Mouse (Mus musculus): ENCODE data around the gene Ptprs.
A peak's percentile ranks its signal among the peaks of the same experiment; 100 is the strongest.

Gene Ptprs

GRCm38 (mm10) chr17:56467456-56467884, 8.8 kb downstream of the Ptprs start:
- no peak for DNase-seq (ENCODE audit: low spot score)

- no peak for DNase-seq (ENCODE audit: low spot score)
Observed at GRCm38 (mm10) chr17:56466747-56467146, 9.5 kb downstream of the Ptprs start.

GRCm38 (mm10) chr17:56464817-56465216, 11.5 kb downstream of the Ptprs start:
- DNase-seq (ENCODE audit: low spot score) = peak; percentile 41

- DNase-seq (ENCODE audit: low spot score) = no peak
Observed at GRCm38 (mm10) chr17:56464345-56464744, 11.9 kb downstream of the Ptprs start.

GRCm38 (mm10) chr17:56463500-56463899, 12.8 kb downstream of the Ptprs start:
- no peak for DNase-seq (ENCODE audit: low spot score)

- no peak for DNase-seq (ENCODE audit: low spot score)
Observed at GRCm38 (mm10) chr17:56462835-56463455, 13.3 kb downstream of the Ptprs start.

GRCm38 (mm10) chr17:56461771-56462743, 14.2 kb downstream of the Ptprs start:
- peak; percentile 99 for DNase-seq (ENCODE audit: low spot score)

GRCm38 (mm10) chr17:56460876-56461275, 15.4 kb downstream of the Ptprs start:
- DNase-seq (ENCODE audit: low spot score) = no peak

- no peak for DNase-seq (ENCODE audit: low spot score)
Observed at GRCm38 (mm10) chr17:56457442-56457841, 18.8 kb downstream of the Ptprs start.

- no peak for DNase-seq (ENCODE audit: low spot score)
Observed at GRCm38 (mm10) chr17:56456353-56456752, 19.9 kb downstream of the Ptprs start.

GRCm38 (mm10) chr17:56453689-56454088, 22.6 kb downstream of the Ptprs start:
- no peak for DNase-seq (ENCODE audit: low spot score)

GRCm38 (mm10) chr17:56453251-56453650, 23.0 kb downstream of the Ptprs start:
- DNase-seq (ENCODE audit: low spot score) = no peak

GRCm38 (mm10) chr17:56447716-56448115, 28.6 kb downstream of the Ptprs start:
- no peak for DNase-seq (ENCODE audit: low spot score)

- no peak for DNase-seq (ENCODE audit: low spot score)
Observed at GRCm38 (mm10) chr17:56445397-56445796, 30.9 kb downstream of the Ptprs start.

GRCm38 (mm10) chr17:56444771-56445170, 31.5 kb downstream of the Ptprs start:
- DNase-seq (ENCODE audit: low spot score) = no peak

- DNase-seq (ENCODE audit: low spot score) = no peak
Observed at GRCm38 (mm10) chr17:56443341-56443795, 32.9 kb downstream of the Ptprs start.

GRCm38 (mm10) chr17:56442316-56442715, 34.0 kb downstream of the Ptprs start:
- no peak for DNase-seq (ENCODE audit: low spot score)

- no peak for DNase-seq (ENCODE audit: low spot score)
Observed at GRCm38 (mm10) chr17:56439731-56440460, 36.4 kb downstream of the Ptprs start.

- DNase-seq (ENCODE audit: low spot score) = no peak
Observed at GRCm38 (mm10) chr17:56431582-56431981, 44.7 kb downstream of the Ptprs start.

GRCm38 (mm10) chr17:56427857-56428256, 48.4 kb downstream of the Ptprs start:
- no peak for DNase-seq (ENCODE audit: low spot score)

- no peak for DNase-seq (ENCODE audit: low spot score)
Observed at GRCm38 (mm10) chr17:56425941-56426340, 50.3 kb downstream of the Ptprs start.

- peak; percentile 73 for DNase-seq (ENCODE audit: low spot score)
Observed at GRCm38 (mm10) chr17:56425584-56425914, 50.7 kb downstream of the Ptprs start.

All from testis, postnatal 14 days (tissue).